Mouse (Mus musculus): ENCODE data around the gene Aaas. TPM values are rescaled to one million over a fixed set of nuclear protein-coding genes. Genes with fewer than 3 reads are reported as not detected.

Gene Aaas
- polyA plus RNA-seq, 1 experiment from 2014 or later: 135 TPM

- WGBS: under 1% methylated on average over 43 of the region's 43 CpGs
- Histone ChIP-seq H3K4me1 (peaks cover 36% of the 10 kb centered on the region), H3K36me3 (replicated peaks) (no peaks in the 10 kb centered on the region), H3K27me3 (replicated peaks; ENCODE audit: low read depth, poor library complexity, severe bottlenecking) (peaks cover 11% of the 10 kb centered on the region), H3K9me3 (no peaks in the 10 kb centered on the region), H3K27ac (replicated peaks) (peak overlapping the region; percentile 92), H3K4me3 (peak overlapping the region; percentile 78)
- DNase-seq (ENCODE audit: low spot score): peak; percentile 83
These were observed 26.0 kb upstream of the Aaas start for GRCm38 (mm10) chr15:102376453-102377162.

- Histone ChIP-seq H3K36me3 (replicated peaks) (no peaks in the 10 kb centered on the region), H3K9me3 (no peaks in the 10 kb centered on the region), H3K27ac (replicated peaks) (peak overlapping the region; percentile 80), H3K4me1 (peaks cover 43% of the 10 kb centered on the region), H3K4me3 (peak overlapping the region; percentile 42), H3K27me3 (replicated peaks; ENCODE audit: low read depth, poor library complexity, severe bottlenecking) (peaks cover 56% of the 10 kb centered on the region)
- DNase-seq (ENCODE audit: low spot score): peak; percentile 82
- 5% methylated on average over 10 of the region's 10 CpGs for WGBS
These were observed 20.2 kb upstream of the Aaas start for GRCm38 (mm10) chr15:102370727-102371126.

GRCm38 (mm10) chr15:102369972-102370371 is 19.4 kb upstream of the Aaas start:
- no peak for DNase-seq (ENCODE audit: low spot score)
- Histone ChIP-seq H3K27me3 (replicated peaks; ENCODE audit: low read depth, poor library complexity, severe bottlenecking) (peaks cover 58% of the 10 kb centered on the region), H3K27ac (replicated peaks) (peak overlapping the region; percentile 80), H3K9me3 (no peaks in the 10 kb centered on the region), H3K4me1 (peaks cover 44% of the 10 kb centered on the region), H3K36me3 (replicated peaks) (no peaks in the 10 kb centered on the region), H3K4me3 (peak overlapping the region; percentile 42)
- 8% methylated on average over 13 of the region's 13 CpGs for WGBS

- Histone ChIP-seq H3K27ac (replicated peaks) (peak within 1 kb of the TSS; percentile 74), H3K27me3 (replicated peaks; ENCODE audit: low read depth, poor library complexity, severe bottlenecking) (peaks cover 86% of the 10 kb centered on the region), H3K9me3 (no peaks in the 10 kb centered on the region), H3K36me3 (replicated peaks) (no peaks in the 10 kb centered on the region), H3K4me1 (peaks cover 52% of the 10 kb centered on the region), H3K4me3 (peak within 1 kb of the TSS; percentile 54)
- WGBS: 6% methylated on average over 15 of the region's 15 CpGs
- DNase-seq (ENCODE audit: low spot score): peak; percentile 55
These were observed 16.3 kb upstream of the Aaas start, which contains the start of gene Sp7 for GRCm38 (mm10) chr15:102366733-102367344. TSS of gene Sp7 (minus strand) at chr15:102367182.

- Histone ChIP-seq H3K27me3 (replicated peaks; ENCODE audit: low read depth, poor library complexity, severe bottlenecking) (peaks cover 80% of the 10 kb centered on the region), H3K36me3 (replicated peaks) (no peaks in the 10 kb centered on the region), H3K9me3 (no peaks in the 10 kb centered on the region), H3K4me1 (peaks cover 49% of the 10 kb centered on the region), H3K27ac (replicated peaks) (peak overlapping the region; percentile 74), H3K4me3 (peak overlapping the region; percentile 54)
- WGBS: 2% methylated on average over 7 of the region's 7 CpGs
- no peak for DNase-seq (ENCODE audit: low spot score)
These were observed 15.7 kb upstream of the Aaas start for GRCm38 (mm10) chr15:102366238-102366637.

GRCm38 (mm10) chr15:102364678-102365077 is 14.1 kb upstream of the Aaas start:
- H3K27ac ChIP-seq (replicated peaks): no peak overlapping the region
- DNase-seq (ENCODE audit: low spot score): no peak
- no peak overlapping the region for H3K4me3 ChIP-seq
- 89% methylated on average over 1 of the region's 1 CpGs for WGBS
- H3K27me3 ChIP-seq (replicated peaks; ENCODE audit: low read depth, poor library complexity, severe bottlenecking): peaks cover 73% of the 10 kb centered on the region
- peaks cover 40% of the 10 kb centered on the region for H3K4me1 ChIP-seq
- H3K36me3 ChIP-seq (replicated peaks): no peaks in the 10 kb centered on the region
- no peaks in the 10 kb centered on the region for H3K9me3 ChIP-seq

- DNase-seq (ENCODE audit: low spot score): peak; percentile 56
- peaks cover 61% of the 10 kb centered on the region for H3K4me1 ChIP-seq
- no peaks in the 10 kb centered on the region for H3K9me3 ChIP-seq
- H3K27ac ChIP-seq (replicated peaks): peak overlapping the region; percentile 84
- H3K4me3 ChIP-seq: peak overlapping the region; percentile 43
- H3K27me3 ChIP-seq (replicated peaks; ENCODE audit: low read depth, poor library complexity, severe bottlenecking): peaks cover 85% of the 10 kb centered on the region
- no peaks in the 10 kb centered on the region for H3K36me3 ChIP-seq (replicated peaks)
- 8% methylated on average over 14 of the region's 14 CpGs for WGBS
These were observed 12.1 kb upstream of the Aaas start for GRCm38 (mm10) chr15:102362648-102363047.

- no peaks in the 10 kb centered on the region for H3K9me3 ChIP-seq
- H3K27me3 ChIP-seq (replicated peaks; ENCODE audit: low read depth, poor library complexity, severe bottlenecking): peaks cover 65% of the 10 kb centered on the region
- H3K36me3 ChIP-seq (replicated peaks): no peaks in the 10 kb centered on the region
- H3K4me3 ChIP-seq: peak overlapping the region; percentile 39; the same call in 1 of the 2 replicates
- peaks cover 70% of the 10 kb centered on the region for H3K4me1 ChIP-seq
- DNase-seq (ENCODE audit: low spot score): no peak
- H3K27ac ChIP-seq (replicated peaks): peak overlapping the region; percentile 49; the same call in 1 of the 2 replicates
- WGBS: 15% methylated on average over 5 of the region's 5 CpGs
These were observed 8.3 kb upstream of the Aaas start for GRCm38 (mm10) chr15:102358834-102359233.

GRCm38 (mm10) chr15:102358126-102358525 is 7.6 kb upstream of the Aaas start:
- Histone ChIP-seq H3K36me3 (replicated peaks) (no peaks in the 10 kb centered on the region), H3K27ac (replicated peaks) (peak overlapping the region; percentile 49; the same call in 1 of the 2 replicates), H3K4me3 (peak overlapping the region; percentile 39), H3K27me3 (replicated peaks; ENCODE audit: low read depth, poor library complexity, severe bottlenecking) (peaks cover 58% of the 10 kb centered on the region), H3K9me3 (no peaks in the 10 kb centered on the region), H3K4me1 (peaks cover 70% of the 10 kb centered on the region)
- 2% methylated on average over 25 of the region's 25 CpGs for WGBS
- DNase-seq (ENCODE audit: low spot score): peak; percentile 68

- DNase-seq (ENCODE audit: low spot score): peak; percentile 54
These were observed 6.1 kb upstream of the Aaas start for GRCm38 (mm10) chr15:102356501-102357325.

GRCm38 (mm10) chr15:102355871-102356441 is 5.4 kb upstream of the Aaas start:
- peak; percentile 87 for DNase-seq (ENCODE audit: low spot score)
- under 1% methylated on average over 38 of the region's 38 CpGs for WGBS
- Histone ChIP-seq H3K36me3 (replicated peaks) (no peaks in the 10 kb centered on the region), H3K4me1 (peaks cover 63% of the 10 kb centered on the region), H3K9me3 (no peaks in the 10 kb centered on the region), H3K4me3 (peak overlapping the region; percentile 67), H3K27me3 (replicated peaks; ENCODE audit: low read depth, poor library complexity, severe bottlenecking) (peaks cover 46% of the 10 kb centered on the region), H3K27ac (replicated peaks) (peak overlapping the region; percentile 97)

More at GRCm38 (mm10) chr15:102356501-102357325, 6.1 kb upstream of the Aaas start:
- Histone ChIP-seq H3K27me3 (replicated peaks; ENCODE audit: low read depth, poor library complexity, severe bottlenecking) (peaks cover 46% of the 10 kb centered on the region), H3K27ac (replicated peaks) (peak overlapping the region; percentile 97), H3K36me3 (replicated peaks) (no peaks in the 10 kb centered on the region), H3K4me3 (peak overlapping the region; percentile 67), H3K4me1 (peaks cover 59% of the 10 kb centered on the region), H3K9me3 (no peaks in the 10 kb centered on the region)
- 15% methylated on average over 16 of the region's 16 CpGs for WGBS
